Mouse (Mus musculus): Measurements from ENCODE around the gene Xpo4.

DNA sequence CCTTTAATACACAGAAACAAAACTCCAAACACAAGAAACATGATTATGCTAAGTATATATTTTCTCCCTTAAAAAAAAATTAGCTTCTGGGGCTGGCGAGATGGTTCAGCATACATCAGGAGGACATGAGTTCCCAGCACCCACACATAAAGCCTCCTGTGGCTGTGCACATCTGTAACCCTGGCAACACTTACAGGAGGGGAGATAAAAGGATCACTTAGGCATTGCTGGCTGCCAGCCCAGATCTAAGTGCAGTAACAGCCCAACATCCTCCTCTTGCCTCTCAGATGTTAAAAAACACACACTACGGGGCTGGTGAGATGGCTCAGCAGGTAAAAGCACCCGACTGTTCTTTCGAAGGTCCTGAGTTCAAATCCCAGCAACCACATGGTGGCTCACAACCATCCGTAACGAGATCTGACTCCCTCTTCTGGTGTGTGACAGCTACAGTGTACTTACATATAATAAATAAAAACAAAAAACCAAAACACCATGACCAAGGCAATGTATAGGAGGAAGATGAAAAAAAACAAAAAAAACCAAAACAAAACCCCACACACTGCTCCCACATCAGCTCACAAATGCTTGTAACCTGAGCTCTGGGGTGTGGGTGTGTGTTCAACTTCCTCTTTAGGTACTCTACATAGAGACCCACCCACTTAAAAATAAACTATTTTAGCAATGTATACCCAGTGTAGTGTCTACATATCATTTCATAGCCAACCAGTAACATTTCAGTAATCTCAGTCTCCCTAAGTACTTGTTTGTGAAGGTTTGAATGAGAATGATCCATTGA, 90.2 kb downstream of the Xpo4 start:
- TF ChIP-seq POLR2A (IDR thresholded peaks at IDR 0.05; ENCODE audit: borderline replicate concordance, extremely low read depth, low read depth, low read length) (no peak), CTCF (IDR thresholded peaks at IDR 0.05; ENCODE audit: insufficient read depth, low read length) (no peak)
